Mouse (Mus musculus): Measurements from ENCODE around the gene Phb.

GRCm38 (mm10) chr11:95713225-95713810, 46.6 kb downstream of the Phb start:
- TF ChIP-seq CTCF (IDR thresholded peaks at IDR 0.05; ENCODE audit: low read depth, low read length) (no peak), POLR2A (IDR thresholded peaks at IDR 0.05; ENCODE audit: extremely low read depth, insufficient read depth, low read length) (no peak)

All from liver, adult 2 months (tissue).